Mouse (Mus musculus): ENCODE results near the gene Arg2.

DNA sequence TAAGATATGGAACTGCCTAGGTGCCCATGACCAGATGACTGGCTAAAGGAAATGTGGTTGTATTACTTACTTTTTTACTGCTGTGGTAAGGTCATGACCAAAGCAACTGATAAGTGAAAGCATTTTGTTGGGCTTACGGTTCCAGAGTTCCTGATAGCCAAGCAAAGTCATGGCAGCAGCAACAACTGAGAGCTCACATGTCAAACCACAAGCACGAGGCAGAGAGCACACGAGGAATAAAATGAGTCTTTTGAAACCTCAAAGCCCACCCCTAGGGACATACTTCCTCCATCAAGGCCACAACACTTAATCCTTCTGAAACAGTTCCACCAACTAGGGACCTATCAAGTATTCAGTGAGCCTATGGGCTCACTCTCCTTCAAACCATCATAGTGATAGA, 71.3 kb downstream of the Arg2 start:
- TF ChIP-seq SMC3 (IDR thresholded peaks at IDR 0.05; ENCODE audit: low read depth, low read length) (no peak), CTCF (IDR thresholded peaks at IDR 0.05 in 2 of 3, conservative IDR thresholded peaks at IDR 0.05 in 1 of 3; ENCODE audit: control insufficient read depth in 1 of 3, insufficient read depth in 1 of 3, low read depth in 2 of 3, low read length in 3 of 3, poor library complexity in 1 of 3, severe bottlenecking in 1 of 3) (no peak), POLR2A (IDR thresholded peaks at IDR 0.05; ENCODE audit: control insufficient read depth in 1 of 2, insufficient read depth in 1 of 2, low read depth in 1 of 2, low read length in 2 of 2, poor library complexity in 1 of 2) (no peak), HCFC1 (IDR thresholded peaks at IDR 0.05; ENCODE audit: low read depth, low read length) (no peak), POLR2AphosphoS2 (IDR thresholded peaks at IDR 0.05; ENCODE audit: low read length) (no peak), ZNF384 (IDR thresholded peaks at IDR 0.05; ENCODE audit: low read depth, low read length) (no peak), MEF2A (IDR thresholded peaks at IDR 0.05; ENCODE audit: extremely low read depth, insufficient replicate concordance, low read depth, low read length, poor library complexity, severe bottlenecking) (no peak), UBTF (IDR thresholded peaks at IDR 0.05; ENCODE audit: borderline replicate concordance, insufficient read depth, low read depth, low read length) (no peak)

All from MEL (cell line).